Mouse (Mus musculus): Measurements from ENCODE around the gene Hhex. TPM values are rescaled to one million over a fixed set of nuclear protein-coding genes. Genes with fewer than 3 reads are reported as not detected.

The Hhex gene
- total RNA-seq (2022), result 1 to 10 TPM; 1.5 to 7.7 (median 4.2) TPM

- DNase-seq (ENCODE audit: low spot score in 2 of 2), result peak in 1 of 2 experiments; percentile 8
Measured at GRCm38 (mm10) chr19:37434263-37434951, at the start of gene Hhex. Hhex (plus strand) TSS chr19:37434810.

GRCm38 (mm10) chr19:37386126-37386525 lies 48.5 kb upstream of the Hhex start:
- DNase-seq (ENCODE audit: low spot score in 2 of 2), result no peak

GRCm38 (mm10) chr19:37391869-37392268 lies 42.7 kb upstream of the Hhex start:
- DNase-seq (ENCODE audit: low spot score in 2 of 2), result no peak

- no peak for DNase-seq (ENCODE audit: low spot score in 2 of 2)
Measured at GRCm38 (mm10) chr19:37396279-37396678, 38.3 kb upstream of the Hhex start.

GRCm38 (mm10) chr19:37400936-37401335 lies 33.7 kb upstream of the Hhex start:
- DNase-seq (ENCODE audit: low spot score in 2 of 2), result no peak

- DNase-seq (ENCODE audit: low spot score in 2 of 2), result peak in 1 of 2 experiments; percentile 35
Measured at GRCm38 (mm10) chr19:37418294-37418693, 16.3 kb upstream of the Hhex start.

GRCm38 (mm10) chr19:37419613-37420012 lies 15.0 kb upstream of the Hhex start:
- peak in 1 of 2 experiments; percentile 32 for DNase-seq (ENCODE audit: low spot score in 2 of 2)

GRCm38 (mm10) chr19:37428589-37428988 lies 6.0 kb upstream of the Hhex start:
- no peak for DNase-seq (ENCODE audit: low spot score in 2 of 2)

- DNase-seq (ENCODE audit: low spot score in 2 of 2), result no peak
Measured at GRCm38 (mm10) chr19:37431139-37431756, 3.4 kb upstream of the Hhex start.

- DNase-seq (ENCODE audit: low spot score in 2 of 2), result no peak
Measured at GRCm38 (mm10) chr19:37432868-37433570, 1.6 kb upstream of the Hhex start.

GRCm38 (mm10) chr19:37433895-37434262 lies 731 bp upstream of the Hhex start:
- peak in 1 of 2 experiments; percentile 5 for DNase-seq (ENCODE audit: low spot score in 2 of 2)

- no peak for DNase-seq (ENCODE audit: low spot score in 2 of 2)
Measured at GRCm38 (mm10) chr19:37435041-37435852, 637 bp downstream of the Hhex start.

GRCm38 (mm10) chr19:37435853-37436174 lies 1.2 kb downstream of the Hhex start:
- no peak for DNase-seq (ENCODE audit: low spot score in 2 of 2)

- DNase-seq (ENCODE audit: low spot score in 2 of 2), result no peak
Measured at GRCm38 (mm10) chr19:37436514-37437288, 2.1 kb downstream of the Hhex start.

GRCm38 (mm10) chr19:37437289-37437606 lies 2.6 kb downstream of the Hhex start:
- DNase-seq (ENCODE audit: low spot score in 2 of 2), result no peak

GRCm38 (mm10) chr19:37440181-37440580 lies 5.6 kb downstream of the Hhex start:
- no peak for DNase-seq (ENCODE audit: low spot score in 2 of 2)

- no peak for DNase-seq (ENCODE audit: low spot score in 2 of 2)
Measured at GRCm38 (mm10) chr19:37440708-37441475, 6.3 kb downstream of the Hhex start.

- DNase-seq (ENCODE audit: low spot score in 2 of 2), result no peak
Measured at GRCm38 (mm10) chr19:37442524-37443286, 8.1 kb downstream of the Hhex start.

GRCm38 (mm10) chr19:37443631-37444140 lies 9.1 kb downstream of the Hhex start:
- DNase-seq (ENCODE audit: low spot score in 2 of 2), result no peak
